In the genomic region with DNA sequence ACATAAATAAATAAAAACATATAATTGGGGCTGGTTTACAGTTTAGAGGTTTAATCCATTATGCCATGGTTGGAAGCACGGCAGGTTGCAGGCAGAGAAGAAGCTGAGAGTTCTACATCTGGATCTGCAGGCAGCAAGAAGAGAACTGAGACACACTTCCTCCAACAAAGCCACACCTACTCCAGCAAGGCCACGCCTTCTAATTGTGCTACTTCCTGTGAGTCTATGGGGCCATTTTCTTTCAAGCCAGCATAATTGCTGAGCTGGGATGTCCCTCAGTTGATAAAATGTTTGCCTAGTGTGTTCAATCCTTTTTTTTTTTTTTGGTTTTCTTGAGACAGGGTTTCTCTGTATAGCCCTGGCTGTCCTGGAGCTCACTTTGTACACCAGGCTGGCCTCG, we compare ENCODE assay signal across 14 mouse cellular contexts.
"Had no signal": no experiment of that assay in that cellular context is flagged by ENCODE, and none has a peak within 500 bp of the region (broad histone marks: within the 10 kb centered on the region; RNA-seq: fewer than 3 reads in every experiment).

No protein-coding gene starts in this region.

- H3K27me3 ChIP-seq: liver, embryonic 15.5 days; lung, embryonic 15.5 days; megakaryocyte, embryonic 14.5 days; midbrain, embryonic 13.5 days; midbrain, embryonic 15.5 days; neural tube, embryonic 12.5 days had no signal

- ATAC-seq: liver, postnatal 0 days; lung, postnatal 0 days; midbrain, embryonic 13.5 days; midbrain, embryonic 15.5 days had no signal

- H3K27ac ChIP-seq: liver, embryonic 15.5 days; lung, embryonic 15.5 days; midbrain, embryonic 13.5 days; midbrain, embryonic 15.5 days; neural tube, embryonic 12.5 days had no signal

- H3K36me3 ChIP-seq: liver, embryonic 15.5 days; lung, embryonic 15.5 days; midbrain, embryonic 13.5 days; midbrain, embryonic 15.5 days; neural tube, embryonic 12.5 days had no signal

- H3K4me3 ChIP-seq: liver, embryonic 15.5 days; lung, embryonic 15.5 days; megakaryocyte, embryonic 14.5 days; midbrain, embryonic 13.5 days; midbrain, embryonic 15.5 days; neural tube, embryonic 12.5 days had no signal

- H3K9ac ChIP-seq: liver, embryonic 15.5 days; liver, postnatal 0 days; lung, embryonic 15.5 days; midbrain, embryonic 13.5 days; midbrain, embryonic 15.5 days; neural tube, embryonic 12.5 days had no signal

- DNase-seq: liver, postnatal 0 days; lung, adult 2 months; lung, postnatal 4 days; right cerebral cortex, postnatal 14 days; thymus, adult 18-20 months; thymus, postnatal 25 days; thymus, postnatal 4 days had no signal

- H3K4me1 ChIP-seq: liver, embryonic 15.5 days; lung, embryonic 15.5 days; midbrain, embryonic 13.5 days; midbrain, embryonic 15.5 days; neural tube, embryonic 12.5 days had no signal
